Mouse (Mus musculus) liver, embryonic 15.5 days (tissue): ENCODE data around the gene Slc35f1. TPM values are rescaled to one million over a fixed set of nuclear protein-coding genes. Genes with fewer than 3 reads are reported as not detected.

Source experiments
- ATAC-seq: fragments of 200-750 bp; cut with Nextera tagmentation; 2 replicates; pipeline ENCODE4 v1.8.0; 2017; ENCODE audit warnings: moderate number of reproducible peaks, mild to moderate bottlenecking, moderate library complexity; ENCODE audit not compliant: insufficient read depth
- H3K27ac ChIP-seq: fragments of 300-500 bp; sonication (generic); replicated peaks from 2 replicates; pipeline ENCODE4 v1.5.1; 2015; ENCODE audit warnings: mild to moderate bottlenecking, inconsistent platforms
- H3K27me3 ChIP-seq: fragments of 300-500 bp; sonication (generic); 2 replicates; pipeline ENCODE4 v1.6.1; 2015; ENCODE audit warnings: mild to moderate bottlenecking, inconsistent platforms
- H3K36me3 ChIP-seq: fragments of 300-500 bp; sonication (generic); replicated peaks from 2 replicates; pipeline ENCODE4 v1.6.1; 2015; ENCODE audit warnings: moderate library complexity, mild to moderate bottlenecking, inconsistent platforms
- H3K4me1 ChIP-seq: fragments of 300-500 bp; sonication (generic); replicated peaks from 2 replicates; pipeline ENCODE4 v1.6.1; 2015; ENCODE audit warnings: inconsistent platforms
- H3K4me2 ChIP-seq: fragments of 300-500 bp; sonication (generic); 2 replicates; pipeline ENCODE4 v1.6.1; 2015; ENCODE audit warnings: moderate library complexity, mild to moderate bottlenecking, inconsistent platforms
- H3K4me3 ChIP-seq: fragments of 300-500 bp; sonication (generic); replicated peaks from 2 replicates; pipeline ENCODE4 v1.5.1; 2015; ENCODE audit warnings: mild to moderate bottlenecking, inconsistent platforms
- H3K9ac ChIP-seq: fragments of 300-500 bp; sonication (generic); 2 replicates; pipeline ENCODE4 v1.6.1; 2015; ENCODE audit warnings: moderate library complexity, mild to moderate bottlenecking, inconsistent platforms
- H3K9me3 ChIP-seq: fragments of 300-500 bp; sonication (generic); replicated peaks from 2 replicates; pipeline ENCODE4 v1.6.1; 2016; ENCODE audit warnings: inconsistent platforms
- WGBS: fragments of 180-500 bp; shearing (Covaris S2); methylation state at CpG from one replicate; pipeline ENCODE4 v1.1.7; 2015; ENCODE audit warnings: mixed read lengths; ENCODE audit not compliant: insufficient replicate concordance; 5-methylcytosine and 5-hydroxymethylcytosine counted together
- polyA plus RNA-seq: library from polyadenylated mRNA; unstranded; fragments of >200 nt; fragmentation: Nextera tagmentation; extraction: Ambion mirVana; gene quantifications from 2 replicates; pipeline ENCODE4 v1.2.1, GENCODE M21; 2015

The Slc35f1 gene
- polyA plus RNA-seq = 0.03 TPM in 2 replicates

DNA sequence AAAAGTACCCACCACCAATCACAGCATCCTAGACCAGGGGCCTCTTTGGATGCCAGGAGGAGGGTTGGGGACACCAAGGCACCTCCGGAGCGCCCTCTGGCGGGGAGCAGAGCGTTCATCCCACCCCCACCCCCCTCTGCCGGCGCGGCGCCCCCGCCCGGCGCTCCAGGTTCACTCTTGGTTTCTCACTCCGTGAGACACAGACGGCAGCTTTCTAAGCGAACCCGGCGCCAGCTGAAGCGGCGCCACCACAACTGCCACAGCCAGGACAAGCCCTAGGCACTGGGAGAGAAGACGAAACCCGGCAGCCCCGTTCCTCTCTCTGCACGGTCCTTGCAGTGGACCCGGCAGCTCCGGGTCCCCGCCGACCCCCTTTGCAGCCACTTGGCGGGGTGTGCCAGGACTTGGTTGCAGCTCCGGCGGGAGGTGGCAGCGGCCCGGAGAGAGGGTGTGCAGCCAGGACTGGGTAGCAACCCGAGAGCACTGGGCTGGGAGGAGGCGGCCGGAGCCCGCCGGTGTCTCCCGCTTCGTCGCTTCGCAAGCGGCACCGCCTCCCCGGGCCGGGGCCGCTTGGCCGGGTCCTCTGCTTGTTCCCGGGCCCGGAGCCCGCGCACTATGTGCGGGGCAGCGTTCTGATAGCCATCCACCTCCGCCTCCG lies at the start of gene Slc35f1:
Gene Slc35f1, plus strand, starts transcription at position 200 of the 658 bp plus-strand sequence.
- no peak for ATAC-seq
- Histone ChIP-seq H3K4me2 (peak within 1 kb of the TSS; percentile 71), H3K4me3 (peak within 1 kb of the TSS; percentile 50), H3K9me3 (no peaks in the 10 kb centered on the region), H3K4me1 (peaks cover 6% of the 10 kb centered on the region; the same call in 1 of the 2 replicates), H3K9ac (no peak within 1 kb of the TSS), H3K27me3 (peaks cover 29% of the 10 kb centered on the region), H3K27ac (no peak within 1 kb of the TSS), H3K36me3 (no peaks in the 10 kb centered on the region)
- 2% methylated on average over 54 of the region's 54 CpGs for WGBS

DNA sequence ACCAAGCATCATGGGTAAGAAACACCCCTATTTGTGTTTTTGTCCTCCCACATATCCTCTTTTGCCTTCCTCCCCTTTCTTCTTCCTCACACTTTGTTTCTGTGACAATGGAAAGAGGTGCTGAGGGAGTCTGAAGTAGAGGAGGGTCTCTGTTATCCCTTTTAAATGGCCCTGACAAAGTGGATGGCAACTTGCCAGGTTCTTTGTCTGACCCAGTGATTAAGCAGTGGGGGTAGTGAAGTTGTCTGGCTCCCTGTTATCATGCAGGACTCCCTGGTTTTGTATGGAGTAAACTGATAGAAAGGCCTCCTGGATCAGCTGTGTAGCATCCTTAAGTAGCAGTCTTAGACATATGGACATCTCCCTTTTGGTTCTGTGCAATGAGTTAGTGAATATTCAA lies 19.1 kb upstream of the Slc35f1 start:
- no peak for ATAC-seq
- Histone ChIP-seq H3K4me1 (no peaks in the 10 kb centered on the region), H3K27ac (no peak overlapping the region), H3K36me3 (no peaks in the 10 kb centered on the region), H3K4me3 (no peak overlapping the region), H3K27me3 (no peaks in the 10 kb centered on the region), H3K4me2 (no peak overlapping the region), H3K9ac (no peak overlapping the region), H3K9me3 (no peaks in the 10 kb centered on the region)

DNA sequence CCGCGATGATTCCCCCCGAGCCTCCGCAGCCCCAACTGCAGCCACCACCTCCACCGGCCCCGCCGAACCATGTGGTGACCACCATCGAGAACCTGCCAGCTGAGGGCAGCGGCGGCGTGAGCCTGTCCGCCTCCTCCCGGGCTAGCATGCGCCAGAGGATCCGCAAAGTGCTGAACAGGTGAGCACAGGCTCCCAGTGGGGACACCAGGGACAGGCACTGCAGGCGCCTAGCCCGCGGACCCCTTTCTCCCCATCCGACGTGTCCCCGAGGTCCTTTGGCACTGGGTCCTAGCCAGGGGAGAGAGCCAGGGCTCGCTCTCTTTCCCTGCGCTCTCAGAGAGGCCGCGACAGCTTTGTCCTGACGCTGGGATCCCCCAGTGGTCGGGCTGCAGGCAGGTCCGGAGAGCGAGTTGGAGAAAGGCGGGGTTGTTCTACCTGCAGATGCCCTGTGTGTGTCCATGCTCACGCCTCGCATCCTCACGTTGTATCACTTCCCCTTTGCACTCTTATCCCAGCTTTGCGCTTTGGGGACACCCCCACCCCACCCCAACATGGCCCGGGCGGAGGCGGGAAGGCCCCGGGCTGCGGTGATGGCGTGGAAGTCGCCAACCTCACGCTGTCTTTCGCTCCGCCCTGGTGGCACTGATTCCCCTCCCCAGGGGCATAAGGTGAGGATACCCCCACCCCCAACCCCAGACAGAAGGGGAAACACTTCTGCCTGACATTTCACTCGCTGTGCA lies 829 bp downstream of the Slc35f1 start:
- Histone ChIP-seq H3K27me3 (peaks cover 29% of the 10 kb centered on the region), H3K4me1 (peaks cover 6% of the 10 kb centered on the region; the same call in 1 of the 2 replicates), H3K27ac (no peak overlapping the region), H3K4me3 (peak overlapping the region; percentile 50), H3K4me2 (peak overlapping the region; percentile 71), H3K9me3 (no peaks in the 10 kb centered on the region), H3K36me3 (no peaks in the 10 kb centered on the region), H3K9ac (no peak overlapping the region)
- no peak for ATAC-seq
- WGBS = 2% methylated on average over 45 of the region's 45 CpGs

DNA sequence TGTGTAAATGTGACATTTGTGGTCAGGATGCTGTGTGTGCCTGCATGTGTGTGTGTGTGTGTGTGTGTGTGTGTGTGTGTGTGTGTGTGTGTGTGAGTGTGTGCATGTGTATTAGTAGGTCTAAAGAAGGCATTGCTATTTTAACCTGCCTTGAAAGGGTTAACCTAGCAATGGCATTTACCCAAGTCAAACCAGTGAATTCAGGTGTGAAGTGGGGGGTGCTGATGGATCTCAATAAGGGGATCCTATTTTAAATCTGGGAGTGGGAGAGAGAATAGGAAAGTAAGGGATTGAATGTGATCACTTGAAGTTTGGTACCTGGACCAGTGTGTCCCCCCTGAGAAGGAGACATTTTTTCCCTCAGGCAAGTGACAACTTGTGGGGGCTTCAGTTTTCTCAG lies 13.4 kb downstream of the Slc35f1 start:
- no peak overlapping the region for H3K4me3 ChIP-seq
- no peak overlapping the region for H3K4me2 ChIP-seq
- no peaks in the 10 kb centered on the region for H3K4me1 ChIP-seq
- H3K9ac ChIP-seq = no peak overlapping the region
- no peak for ATAC-seq
- no peaks in the 10 kb centered on the region for H3K36me3 ChIP-seq
- H3K27ac ChIP-seq = no peak overlapping the region
- H3K27me3 ChIP-seq = no peaks in the 10 kb centered on the region; the same call in 1 of the 2 replicates
- no peaks in the 10 kb centered on the region for H3K9me3 ChIP-seq

DNA sequence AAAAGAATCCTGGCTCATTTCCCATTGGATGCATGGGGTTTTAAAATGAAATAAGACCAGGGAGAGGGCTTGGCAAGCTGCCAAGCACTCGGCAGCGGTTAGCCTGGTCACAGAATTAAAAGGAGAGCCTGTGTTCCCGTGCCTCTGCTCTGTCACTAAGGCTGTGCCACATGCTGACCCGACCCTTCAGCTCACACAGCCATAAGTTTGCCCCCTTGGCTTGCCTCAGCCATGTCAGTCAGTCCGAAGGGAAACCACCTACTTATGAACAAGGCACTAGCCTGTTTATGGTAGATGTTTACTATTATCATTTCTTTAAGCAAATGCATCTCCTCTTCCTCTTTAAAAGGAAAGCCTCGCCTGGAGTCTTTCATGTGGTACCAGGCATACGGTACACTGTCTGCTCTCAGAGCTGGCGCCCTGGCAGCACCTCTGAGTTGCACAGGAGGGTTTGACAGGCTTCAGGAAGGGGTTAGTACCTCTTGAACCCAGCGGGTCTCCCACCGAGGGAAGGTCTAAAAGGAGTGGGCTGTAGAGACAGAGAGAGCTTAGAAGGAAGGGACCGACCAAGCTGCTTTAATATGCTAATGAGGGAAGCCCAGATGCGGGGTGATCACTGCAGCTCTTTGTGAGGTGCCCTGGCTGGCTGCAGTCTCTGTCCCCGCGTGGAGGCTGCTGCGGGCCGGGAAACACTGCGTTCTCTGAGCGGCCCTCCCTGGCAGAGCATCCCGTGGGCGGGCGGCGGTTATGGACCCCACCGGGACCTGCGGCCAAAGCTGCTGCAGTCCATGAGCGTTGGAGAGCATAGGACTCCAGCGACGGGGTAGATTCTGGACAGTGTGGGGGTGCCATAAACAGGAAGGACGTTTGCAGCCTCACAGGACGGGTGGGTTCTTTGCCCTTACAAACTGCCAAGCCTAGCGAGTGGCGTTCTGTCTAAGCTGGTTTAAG lies 14.0 kb downstream of the Slc35f1 start:
- H3K4me1 ChIP-seq = no peaks in the 10 kb centered on the region
- H3K36me3 ChIP-seq = no peaks in the 10 kb centered on the region
- no peak overlapping the region for H3K27ac ChIP-seq
- H3K9ac ChIP-seq = no peak overlapping the region
- no peaks in the 10 kb centered on the region; the same call in 1 of the 2 replicates for H3K27me3 ChIP-seq
- peak overlapping the region; percentile 39 for H3K4me2 ChIP-seq
- H3K4me3 ChIP-seq = no peak overlapping the region
- 7% methylated on average over 31 of the region's 31 CpGs for WGBS
- no peaks in the 10 kb centered on the region for H3K9me3 ChIP-seq
- no peak for ATAC-seq

DNA sequence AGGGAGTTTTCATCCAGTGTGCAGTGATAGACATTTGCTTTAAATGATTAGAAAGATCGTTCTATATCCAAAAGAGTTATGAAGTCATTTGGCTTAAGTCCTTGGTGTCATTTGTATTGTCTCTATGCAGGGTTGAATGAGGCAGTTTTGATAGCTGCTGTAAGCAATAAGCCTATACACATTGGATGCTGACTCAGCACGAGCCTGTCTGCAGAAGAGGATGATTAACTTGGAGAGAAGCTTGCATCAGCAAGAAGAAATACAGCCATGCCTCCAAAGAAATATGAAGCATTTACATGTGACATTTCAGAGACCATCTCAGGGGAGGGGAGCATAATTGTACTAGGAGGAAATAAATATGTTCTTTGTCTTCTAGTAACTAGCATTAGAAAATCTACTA lies 19.1 kb downstream of the Slc35f1 start:
- Histone ChIP-seq H3K4me1 (no peaks in the 10 kb centered on the region), H3K4me2 (no peak overlapping the region), H3K9ac (no peak overlapping the region), H3K4me3 (no peak overlapping the region), H3K9me3 (no peaks in the 10 kb centered on the region), H3K27me3 (no peaks in the 10 kb centered on the region; the same call in 1 of the 2 replicates), H3K27ac (no peak overlapping the region), H3K36me3 (no peaks in the 10 kb centered on the region)
- WGBS = 49% methylated on average over 2 of the region's 2 CpGs
- no peak for ATAC-seq

DNA sequence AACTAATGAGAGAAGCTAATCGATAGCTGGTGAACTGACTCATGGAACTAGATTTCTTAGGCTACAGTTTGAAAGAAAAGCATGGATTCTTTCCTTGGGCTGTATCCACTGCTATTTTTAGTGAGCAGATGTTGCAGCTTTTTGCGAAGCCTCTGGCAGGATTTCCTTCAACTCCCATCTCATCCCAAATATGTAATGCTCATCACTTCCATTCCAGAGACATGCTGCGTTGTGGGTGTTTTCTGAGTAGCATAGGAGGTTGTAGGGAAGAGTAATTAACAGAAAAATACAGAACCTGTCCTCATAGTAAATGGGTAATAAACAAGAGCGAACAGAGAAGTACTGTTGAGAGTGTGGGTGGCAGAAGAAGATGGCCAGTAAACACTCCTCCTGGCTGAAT lies 21.8 kb downstream of the Slc35f1 start:
- no peak for ATAC-seq
- WGBS = 52% methylated on average over 4 of the region's 4 CpGs
- Histone ChIP-seq H3K27ac (no peak overlapping the region), H3K4me2 (no peak overlapping the region), H3K36me3 (no peaks in the 10 kb centered on the region), H3K27me3 (no peaks in the 10 kb centered on the region), H3K4me3 (no peak overlapping the region), H3K4me1 (no peaks in the 10 kb centered on the region), H3K9me3 (no peaks in the 10 kb centered on the region), H3K9ac (no peak overlapping the region)

DNA sequence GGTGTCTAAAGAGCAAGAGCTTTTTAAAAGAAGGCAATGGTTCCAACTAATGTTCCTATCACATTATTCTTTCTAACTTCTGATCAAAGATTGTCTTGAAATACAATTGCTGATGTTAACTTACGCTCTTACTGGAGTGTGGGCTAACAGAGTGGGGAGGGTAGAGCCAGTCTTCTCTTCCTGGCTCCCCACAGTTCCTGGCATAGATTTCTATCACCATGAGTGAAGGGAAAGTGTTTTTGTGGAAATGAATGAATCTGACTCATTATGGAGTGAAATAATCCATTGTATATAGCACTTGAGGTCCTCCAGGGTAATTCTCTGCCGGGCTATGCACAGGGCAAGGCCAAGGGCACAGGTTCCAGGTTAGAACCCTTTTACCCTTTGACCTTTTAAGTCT lies 24.2 kb downstream of the Slc35f1 start:
- no peak overlapping the region for H3K9ac ChIP-seq
- H3K36me3 ChIP-seq = no peaks in the 10 kb centered on the region
- no peaks in the 10 kb centered on the region for H3K4me1 ChIP-seq
- H3K4me3 ChIP-seq = no peak overlapping the region
- H3K4me2 ChIP-seq = no peak overlapping the region
- H3K9me3 ChIP-seq = no peaks in the 10 kb centered on the region
- H3K27me3 ChIP-seq = no peaks in the 10 kb centered on the region
- ATAC-seq = no peak
- 66% methylated on average over 2 of the region's 2 CpGs for WGBS
- H3K27ac ChIP-seq = no peak overlapping the region

DNA sequence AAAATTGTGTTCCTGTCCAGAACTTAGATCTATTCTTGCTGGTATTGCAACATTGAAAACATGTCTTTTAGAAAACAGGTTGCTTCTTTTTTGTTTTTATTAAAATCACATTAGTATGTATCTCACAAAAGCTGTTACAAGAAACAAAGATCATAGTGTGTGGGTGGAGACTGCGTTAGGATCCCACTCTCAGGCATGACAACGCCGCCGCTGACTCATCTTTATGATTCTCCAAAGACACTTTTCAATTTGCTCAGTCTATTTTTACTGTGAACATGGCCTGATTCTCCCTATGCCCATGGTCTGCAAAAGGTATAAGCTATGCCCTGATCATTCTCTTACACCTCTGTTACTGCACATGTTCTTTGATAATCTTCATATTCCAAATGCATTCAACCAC lies 24.8 kb downstream of the Slc35f1 start:
- Histone ChIP-seq H3K4me2 (no peak overlapping the region), H3K9ac (no peak overlapping the region), H3K27ac (no peak overlapping the region), H3K9me3 (no peaks in the 10 kb centered on the region), H3K36me3 (no peaks in the 10 kb centered on the region), H3K4me1 (no peaks in the 10 kb centered on the region), H3K4me3 (no peak overlapping the region), H3K27me3 (no peaks in the 10 kb centered on the region)
- 81% methylated on average over 4 of the region's 4 CpGs for WGBS
- no peak for ATAC-seq

DNA sequence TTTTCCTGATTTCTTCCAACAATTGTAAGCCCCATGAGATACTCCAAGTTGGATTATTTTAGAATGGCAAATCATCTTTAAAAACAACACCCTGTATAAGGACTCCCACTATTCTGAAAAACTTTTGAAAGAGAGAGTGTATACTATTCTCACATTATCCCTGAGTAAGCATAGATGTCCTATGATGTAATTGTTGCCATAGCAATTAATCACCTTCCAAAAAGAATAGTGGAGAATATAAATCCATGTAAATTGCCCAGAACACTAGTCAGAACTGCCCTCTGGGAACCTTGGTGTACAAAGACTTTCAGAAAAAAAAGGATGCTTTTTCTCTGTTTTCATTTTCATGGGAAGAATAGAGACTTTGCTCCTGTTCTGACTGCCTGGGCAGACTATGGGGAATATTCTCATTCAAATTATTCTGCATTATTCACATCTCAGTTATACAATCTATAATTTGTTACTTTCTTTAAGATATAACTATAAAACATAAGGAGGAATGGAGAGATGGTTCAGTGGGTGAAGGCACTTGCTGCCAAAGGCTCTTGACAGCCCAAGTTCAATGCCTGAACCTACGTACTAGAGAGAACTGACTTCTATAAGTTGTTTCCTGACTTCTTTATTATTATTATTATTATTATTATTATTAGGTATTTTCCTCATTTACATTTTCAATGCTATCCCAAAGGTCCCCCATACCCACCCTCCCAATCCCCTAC lies 28.0 kb downstream of the Slc35f1 start:
- Histone ChIP-seq H3K36me3 (no peaks in the 10 kb centered on the region), H3K9ac (no peak overlapping the region), H3K27ac (no peak overlapping the region), H3K4me2 (no peak overlapping the region), H3K9me3 (no peaks in the 10 kb centered on the region), H3K4me3 (no peak overlapping the region), H3K4me1 (no peaks in the 10 kb centered on the region), H3K27me3 (no peaks in the 10 kb centered on the region)
- ATAC-seq = no peak
- WGBS = 58% methylated on average over 1 of the region's 1 CpGs
